Mouse (Mus musculus) MEL (cell line): ENCODE data around the gene Gtdc1. TPM values are rescaled to one million over a fixed set of nuclear protein-coding genes. Genes with fewer than 3 reads are reported as not detected.
A peak's percentile ranks its signal among the peaks of the same experiment; 100 is the strongest.

ENCODE experiments used
- DNase-seq: peaks from one replicate; pipeline ENCODE4 v3.0.0; 2011; ENCODE audit warnings: low read depth, low spot score
- H3K27ac ChIP-seq: 2 replicates; pipeline ENCODE4 v1.5.1; 2012; ENCODE audit warnings: low read depth, mild to moderate bottlenecking, control low read depth, low read length, moderate library complexity; ENCODE audit not compliant: control insufficient read depth
- H3K27me3 ChIP-seq, 2 experiments: fragments of 150-350 bp in 1 of 2; sonication (generic) in 1 of 2; 2 replicates each; pipeline ENCODE4 v1.6.1; 2012; ENCODE audit warnings: low read length in 2 of 2, mild to moderate bottlenecking in 2 of 2, improper control_type of control experiment in 1 of 2, moderate library complexity in 1 of 2; ENCODE audit not compliant: insufficient read depth in 2 of 2, control insufficient read depth in 1 of 2
- H3K36me3 ChIP-seq, 2 experiments: 2 replicates each; pipeline ENCODE4 v1.6.1; 2012 to 2014; ENCODE audit warnings: low read length in 2 of 2, improper control_type of control experiment in 1 of 2, inconsistent platforms in 1 of 2, mild to moderate bottlenecking in 1 of 2; ENCODE audit not compliant: insufficient read depth in 2 of 2, control insufficient read depth in 1 of 2
- H3K4me1 ChIP-seq, 2 experiments: fragments of 150-350 bp in 1 of 2; sonication (generic) in 1 of 2; 2 replicates each; pipeline ENCODE4 v1.6.1; 2012; ENCODE audit warnings: low read length in 2 of 2, improper control_type of control experiment in 1 of 2, mild to moderate bottlenecking in 1 of 2; ENCODE audit not compliant: insufficient read depth in 2 of 2, control insufficient read depth in 1 of 2
- H3K4me3 ChIP-seq, 2 experiments: fragments of 150-350 bp in 1 of 2; sonication (generic) in 1 of 2; 2 replicates each; pipeline ENCODE4 v1.5.1; 2012; ENCODE audit warnings: low read depth in 2 of 2, low read length in 2 of 2, mild to moderate bottlenecking in 2 of 2, moderate library complexity in 2 of 2, control low read depth in 1 of 2, improper control_type of control experiment in 1 of 2; ENCODE audit not compliant: control insufficient read depth in 1 of 2, insufficient read depth in 1 of 2
- H3K79me2 ChIP-seq: 2 replicates; pipeline ENCODE4 v1.6.1; 2012; ENCODE audit warnings: mild to moderate bottlenecking, low read length, moderate library complexity; ENCODE audit not compliant: control insufficient read depth, poor library complexity, insufficient read depth
- H3K9ac ChIP-seq: 2 replicates; pipeline ENCODE4 v1.6.1; 2012; ENCODE audit warnings: low read depth, mild to moderate bottlenecking, control low read depth, low read length, moderate library complexity; ENCODE audit not compliant: control insufficient read depth, poor library complexity, severe bottlenecking
- H3K9me3 ChIP-seq: fragments of 150-350 bp; sonication (generic); replicated peaks from 2 replicates; pipeline ENCODE4 v1.6.1; 2012; ENCODE audit warnings: mild to moderate bottlenecking, low read length, improper control_type of control experiment, moderate library complexity; ENCODE audit not compliant: insufficient read depth
- BHLHE40 ChIP-seq: IDR thresholded peaks from 2 replicates; pipeline ENCODE4 v1.6.1; 2012; ENCODE audit warnings: low read depth, mild to moderate bottlenecking, inconsistent platforms, low read length, improper control_type of control experiment, borderline replicate concordance
- CTCF ChIP-seq, 3 experiments: IDR thresholded peaks in 2 of 3; conservative IDR thresholded peaks in 1 of 3; 2 replicates each; pipeline ENCODE4 v1.5.1; 2011 to 2012; ENCODE audit warnings: low read length in 3 of 3, low read depth in 2 of 3, mild to moderate bottlenecking in 2 of 3, improper control_type of control experiment in 1 of 3, inconsistent platforms in 1 of 3, mixed read lengths in 1 of 3, moderate library complexity in 1 of 3; ENCODE audit not compliant: control insufficient read depth in 1 of 3, insufficient read depth in 1 of 3, poor library complexity in 1 of 3, severe bottlenecking in 1 of 3
- E2F4 ChIP-seq: IDR thresholded peaks from 2 replicates; pipeline ENCODE4 v1.6.1; 2011; ENCODE audit warnings: low read depth, low read length, improper control_type of control experiment, borderline replicate concordance
- ELF1 ChIP-seq: IDR thresholded peaks from 2 replicates; pipeline ENCODE4 v1.6.1; 2014; ENCODE audit warnings: low read depth, mild to moderate bottlenecking, inconsistent platforms, low read length, improper control_type of control experiment, moderate library complexity
- ETS1 ChIP-seq: IDR thresholded peaks from 2 replicates; pipeline ENCODE4 v1.6.1; 2012; ENCODE audit warnings: low read depth, mild to moderate bottlenecking, inconsistent platforms, low read length, improper control_type of control experiment, moderate library complexity
- GATA1 ChIP-seq: IDR thresholded peaks from 2 replicates; pipeline ENCODE4 v1.6.1; 2011; ENCODE audit warnings: low read depth, low read length, improper control_type of control experiment
- HCFC1 ChIP-seq: IDR thresholded peaks from 2 replicates; pipeline ENCODE4 v1.6.1; 2012; ENCODE audit warnings: low read depth, mild to moderate bottlenecking, inconsistent platforms, low read length, improper control_type of control experiment, moderate library complexity
- KAT2A ChIP-seq: conservative IDR thresholded peaks from 2 replicates; pipeline ENCODE4 v1.6.1; 2012; ENCODE audit warnings: low read depth, low read length, improper control_type of control experiment, inconsistent platforms
- MYB ChIP-seq: IDR thresholded peaks from 2 replicates; pipeline ENCODE4 v1.6.1; 2011; ENCODE audit warnings: mild to moderate bottlenecking, low read depth, low read length, improper control_type of control experiment
- MYC ChIP-seq: IDR thresholded peaks from 2 replicates; pipeline ENCODE4 v1.6.1; 2011; ENCODE audit warnings: low read depth, mild to moderate bottlenecking, low read length, improper control_type of control experiment, moderate library complexity
- NELFE ChIP-seq: IDR thresholded peaks from 2 replicates; pipeline ENCODE4 v1.6.1; 2011; ENCODE audit warnings: low read depth, low read length, improper control_type of control experiment
- POLR2A ChIP-seq, 2 experiments: IDR thresholded peaks; 2 replicates each; pipeline ENCODE4 v1.6.1; 2011 to 2012; ENCODE audit warnings: low read length in 2 of 2, mild to moderate bottlenecking in 2 of 2, control low read depth in 1 of 2, improper control_type of control experiment in 1 of 2, low read depth in 1 of 2, moderate library complexity in 1 of 2; ENCODE audit not compliant: control insufficient read depth in 1 of 2, insufficient read depth in 1 of 2, poor library complexity in 1 of 2
- RAD21 ChIP-seq: IDR thresholded peaks from 2 replicates; pipeline ENCODE4 v1.6.1; 2011; ENCODE audit warnings: mild to moderate bottlenecking, low read depth, low read length, improper control_type of control experiment
- SIN3A ChIP-seq: IDR thresholded peaks from 2 replicates; pipeline ENCODE4 v1.6.1; 2012; ENCODE audit warnings: low read length, improper control_type of control experiment, inconsistent platforms
- UBTF ChIP-seq: IDR thresholded peaks from 2 replicates; pipeline ENCODE4 v1.6.1; 2012; ENCODE audit warnings: low read depth, mild to moderate bottlenecking, inconsistent platforms, low read length, improper control_type of control experiment, moderate library complexity, borderline replicate concordance; ENCODE audit not compliant: insufficient read depth
- ZKSCAN1 ChIP-seq: IDR thresholded peaks from 2 replicates; pipeline ENCODE4 v1.6.1; 2012; ENCODE audit warnings: low read depth, mild to moderate bottlenecking, inconsistent platforms, low read length, improper control_type of control experiment, moderate library complexity
- ZMIZ1 ChIP-seq: IDR thresholded peaks from 2 replicates; pipeline ENCODE4 v1.6.1; 2012; ENCODE audit warnings: low read depth, mild to moderate bottlenecking, inconsistent platforms, low read length, improper control_type of control experiment, moderate library complexity
- ZNF384 ChIP-seq: IDR thresholded peaks from 2 replicates; pipeline ENCODE4 v1.6.1; 2012; ENCODE audit warnings: low read depth, mild to moderate bottlenecking, inconsistent platforms, low read length, improper control_type of control experiment
- polyA plus RNA-seq, 2 experiments: library from polyadenylated mRNA; stranded (reverse) in 1 of 2; unstranded in 1 of 2; fragments of >175 nt in 1 of 2; fragments of >200 nt in 1 of 2; gene quantifications; 2 replicates each; pipeline versions ENCODE4 v1.2.1 to v1.2.4; 2012; ENCODE audit warnings: low replicate concordance in 2 of 2, low read depth in 1 of 2; ENCODE audit not compliant: insufficient read length in 2 of 2, insufficient read depth in 1 of 2, missing spikeins in 1 of 2
- total RNA-seq: library from RNA; depleted of rRNA; stranded (reverse); fragments of 300-350 nt; gene quantifications from 2 replicates; pipeline ENCODE4 v1.2.3, GENCODE M21; 2012

Gtdc1 gene
- total and polyA plus RNA-seq, 3 experiments, result 7.2 to 14.3 TPM; not detected in 1

DNA sequence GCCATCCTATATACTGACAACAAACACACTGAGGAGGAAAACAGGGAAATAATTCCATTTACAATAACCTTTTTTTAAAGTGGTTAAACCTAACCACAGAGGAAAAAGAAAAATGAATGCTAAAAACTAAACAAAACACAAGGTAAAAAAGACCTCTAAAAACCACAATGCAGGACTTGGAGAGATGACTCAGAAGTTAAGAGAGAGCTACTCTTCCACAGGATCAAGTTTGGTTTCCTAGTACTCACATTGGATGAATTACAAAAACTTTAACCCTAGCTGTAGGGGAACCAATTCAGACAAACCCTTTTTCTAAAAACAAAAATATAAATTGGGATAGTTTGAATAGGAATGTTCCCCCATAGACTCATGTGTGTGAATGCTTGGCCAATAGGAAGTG, 77.8 kb downstream of the Gtdc1 start:
- Histone ChIP-seq H3K4me1 (no peaks in the 10 kb centered on the region), H3K9ac (no peak overlapping the region)
- TF ChIP-seq ZKSCAN1, result no peak
- TF ChIP-seq UBTF, result no peak
- TF ChIP-seq ZMIZ1, result no peak
- TF ChIP-seq CTCF (IDR thresholded peaks at IDR 0.05 in 2 of 3, conservative IDR thresholded peaks at IDR 0.05 in 1 of 3; ENCODE audit: control insufficient read depth in 1 of 3, insufficient read depth in 1 of 3, low read depth in 2 of 3, low read length in 3 of 3, poor library complexity in 1 of 3, severe bottlenecking in 1 of 3), result no peak
- no peak for TF ChIP-seq E2F4
- no peak for TF ChIP-seq GATA1
- TF ChIP-seq POLR2A (IDR thresholded peaks at IDR 0.05; ENCODE audit: control insufficient read depth in 1 of 2, insufficient read depth in 1 of 2, low read depth in 1 of 2, low read length in 2 of 2, poor library complexity in 1 of 2), result no peak
- TF ChIP-seq MYB, result no peak
- TF ChIP-seq ELF1, result no peak
- TF ChIP-seq ETS1, result no peak
- TF ChIP-seq NELFE, result no peak
- TF ChIP-seq SIN3A, result no peak
- TF ChIP-seq RAD21, result no peak
- no peak for TF ChIP-seq HCFC1
- no peak for TF ChIP-seq MYC
- TF ChIP-seq BHLHE40, result no peak
- TF ChIP-seq KAT2A, result no peak
- TF ChIP-seq ZNF384, result no peak
- TF ChIP-seq, all 39 proteins: peak for 0
- Histone ChIP-seq H3K27me3 (no peaks in the 10 kb centered on the region), H3K9me3 (no peaks in the 10 kb centered on the region; the same call in 1 of the 2 replicates), H3K79me2 (no peaks in the 10 kb centered on the region), H3K36me3 (peaks cover 0 to 4% of the 10 kb centered on the region in 2 experiments; a peak in 1 of 4 replicates), H3K4me3 (no peak overlapping the region), H3K27ac (no peak overlapping the region)
- DNase-seq, result no peak

DNA sequence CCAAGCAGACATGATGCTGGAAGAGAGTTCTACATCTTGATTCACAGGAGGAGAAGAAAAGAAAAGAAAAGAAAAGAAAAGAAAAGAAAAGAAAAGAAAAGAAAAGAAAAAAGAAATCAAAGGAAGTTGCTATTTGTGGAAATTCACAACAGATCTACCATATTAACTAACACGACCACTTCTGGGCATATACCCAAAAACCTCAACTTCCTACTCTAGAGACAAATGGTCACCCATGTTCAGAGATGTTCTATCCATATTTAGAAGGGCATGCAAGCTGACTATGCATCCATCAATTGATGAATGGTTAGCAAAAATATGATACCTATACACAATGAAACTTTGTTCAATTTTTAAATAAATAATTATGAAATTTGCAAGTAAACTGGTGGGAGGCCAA, 79.3 kb downstream of the Gtdc1 start:
- no peak overlapping the region for H3K9ac ChIP-seq
- H3K9me3 ChIP-seq, result no peaks in the 10 kb centered on the region; the same call in 1 of the 2 replicates
- no peak for TF ChIP-seq ZKSCAN1

More for the DNA sequence above, 79.3 kb downstream of the Gtdc1 start:
- no peaks in the 10 kb centered on the region for H3K27me3 ChIP-seq
- no peak overlapping the region for H3K27ac ChIP-seq
- H3K79me2 ChIP-seq, result no peaks in the 10 kb centered on the region
- peaks cover 0 to 4% of the 10 kb centered on the region in 2 experiments; a peak in 1 of 4 replicates for H3K36me3 ChIP-seq
- DNase-seq, result peak; percentile 60
- H3K4me3 ChIP-seq, result no peak overlapping the region
- no peaks in the 10 kb centered on the region for H3K4me1 ChIP-seq
